Mouse (Mus musculus) intestine, postnatal 0 days (tissue): ENCODE measurements around the gene Ptprb. TPM values are rescaled to one million over a fixed set of nuclear protein-coding genes. Genes with fewer than 3 reads are reported as not detected.

Experiments
- ATAC-seq: fragments of 200-750 bp; cut with Nextera tagmentation; 2 replicates; pipeline ENCODE4 v1.8.0; 2017; ENCODE audit warnings: mild to moderate bottlenecking, moderate TSS enrichment, moderate library complexity
- H3K27ac ChIP-seq: fragments of 300-500 bp; sonication (generic); 2 replicates; pipeline ENCODE4 v1.5.1; 2014; ENCODE audit warnings: mild to moderate bottlenecking, low read depth, low read length, moderate library complexity
- H3K27me3 ChIP-seq: fragments of 300-500 bp; sonication (generic); replicated peaks from 2 replicates; pipeline ENCODE4 v1.6.1; 2014; ENCODE audit warnings: low read length, mixed read lengths; ENCODE audit not compliant: control insufficient read depth, insufficient read depth
- H3K36me3 ChIP-seq: fragments of 300-500 bp; sonication (generic); 2 replicates; pipeline ENCODE4 v1.6.1; 2014; ENCODE audit warnings: mild to moderate bottlenecking, moderate library complexity; ENCODE audit not compliant: control insufficient read depth, insufficient read depth
- H3K4me1 ChIP-seq: fragments of 300-500 bp; sonication (generic); replicated peaks from 2 replicates; pipeline ENCODE4 v1.6.1; 2014; ENCODE audit warnings: antibody characterized with exemption, low read length, mixed read lengths; ENCODE audit not compliant: control insufficient read depth, insufficient read depth
- H3K4me2 ChIP-seq: fragments of 300-500 bp; sonication (generic); replicated peaks from 2 replicates; pipeline ENCODE4 v1.6.1; 2014; ENCODE audit warnings: low read depth, mild to moderate bottlenecking, moderate library complexity
- H3K4me3 ChIP-seq: fragments of 300-500 bp; sonication (generic); 2 replicates; pipeline ENCODE4 v1.5.1; 2014; ENCODE audit warnings: low read depth, low read length
- H3K9ac ChIP-seq: fragments of 300-500 bp; sonication (generic); 2 replicates; pipeline ENCODE4 v1.6.1; 2014; ENCODE audit warnings: mild to moderate bottlenecking, low read depth, low read length
- H3K9me3 ChIP-seq: fragments of 300-500 bp; sonication (generic); 2 replicates; pipeline ENCODE4 v1.6.1; 2016; ENCODE audit warnings: mixed run types; ENCODE audit not compliant: control insufficient read depth
- CTCF ChIP-seq: sonication (generic); IDR thresholded peaks from 2 replicates; pipeline ENCODE4 v1.5.1; 2016; ENCODE audit warnings: low read depth, mild to moderate bottlenecking, control low read depth, antibody characterized with exemption, moderate library complexity
- WGBS: fragments of 180-500 bp; shearing (Covaris S2); extraction: QIAGEN DNeasy Blood & Tissue Kit; methylation state at CpG from one replicate; pipeline ENCODE4 v1.1.7; 2014; 5-methylcytosine and 5-hydroxymethylcytosine counted together
- polyA plus RNA-seq: library from polyadenylated mRNA; unstranded; fragments of >200 nt; fragmentation: Nextera tagmentation; extraction: Ambion mirVana; gene quantifications from 2 replicates; pipeline ENCODE4 v1.2.1, GENCODE M21; 2015

Gene Ptprb
- polyA plus RNA-seq, 1 experiment from 2014 or later = 3.2 TPM

GRCm38 (mm10) chr10:116416726-116417125 lies 141.4 kb downstream of the Ptprb start:
- no peak for TF ChIP-seq CTCF
- Histone ChIP-seq H3K4me1 (no peaks in the 10 kb centered on the region), H3K36me3 (no peaks in the 10 kb centered on the region), H3K27me3 (no peaks in the 10 kb centered on the region), H3K4me2 (no peak overlapping the region), H3K9ac (no peak overlapping the region), H3K27ac (no peak overlapping the region), H3K4me3 (no peak overlapping the region), H3K9me3 (no peaks in the 10 kb centered on the region)
- WGBS = 56% methylated on average over 5 of the region's 5 CpGs
- no peak for ATAC-seq

- H3K9me3 ChIP-seq = no peaks in the 10 kb centered on the region
- no peak overlapping the region for H3K27ac ChIP-seq
- H3K4me3 ChIP-seq = no peak overlapping the region
- WGBS = 70% methylated on average over 24 of the region's 24 CpGs
- TF ChIP-seq CTCF = 0 out of 2 replicates have a peak, but pooled peaks have one; percentile 7
- no peaks in the 10 kb centered on the region for H3K36me3 ChIP-seq
- no peak for ATAC-seq
- no peak overlapping the region for H3K9ac ChIP-seq
- no peak overlapping the region for H3K4me2 ChIP-seq
- no peaks in the 10 kb centered on the region for H3K27me3 ChIP-seq
- H3K4me1 ChIP-seq = no peaks in the 10 kb centered on the region
Measured at GRCm38 (mm10) chr10:116418121-116418726, 142.9 kb downstream of the Ptprb start.

- Histone ChIP-seq H3K36me3 (no peaks in the 10 kb centered on the region), H3K9me3 (no peaks in the 10 kb centered on the region), H3K9ac (no peak overlapping the region), H3K4me1 (no peaks in the 10 kb centered on the region), H3K4me2 (no peak overlapping the region), H3K27me3 (no peaks in the 10 kb centered on the region), H3K27ac (no peak overlapping the region), H3K4me3 (no peak overlapping the region)
- ATAC-seq = no peak
- no peak for TF ChIP-seq CTCF
- 88% methylated on average over 6 of the region's 6 CpGs for WGBS
Measured at GRCm38 (mm10) chr10:116420976-116421375, 145.7 kb downstream of the Ptprb start.

GRCm38 (mm10) chr10:116422551-116422950 lies 147.2 kb downstream of the Ptprb start:
- Histone ChIP-seq H3K4me3 (no peak overlapping the region), H3K36me3 (no peaks in the 10 kb centered on the region), H3K9me3 (no peaks in the 10 kb centered on the region), H3K27me3 (no peaks in the 10 kb centered on the region), H3K9ac (no peak overlapping the region), H3K4me2 (no peak overlapping the region), H3K27ac (no peak overlapping the region), H3K4me1 (no peaks in the 10 kb centered on the region)
- WGBS = 75% methylated on average over 2 of the region's 2 CpGs
- TF ChIP-seq CTCF = no peak
- ATAC-seq = no peak

GRCm38 (mm10) chr10:116424921-116425320 lies 149.6 kb downstream of the Ptprb start:
- Histone ChIP-seq H3K9ac (no peak overlapping the region), H3K4me1 (no peaks in the 10 kb centered on the region), H3K27ac (no peak overlapping the region), H3K36me3 (no peaks in the 10 kb centered on the region), H3K4me3 (no peak overlapping the region), H3K4me2 (no peak overlapping the region), H3K27me3 (no peaks in the 10 kb centered on the region), H3K9me3 (no peaks in the 10 kb centered on the region)
- TF ChIP-seq CTCF = no peak
- WGBS = 84% methylated on average over 6 of the region's 6 CpGs
- no peak for ATAC-seq

GRCm38 (mm10) chr10:116426176-116426575 lies 150.9 kb downstream of the Ptprb start:
- no peak for TF ChIP-seq CTCF
- Histone ChIP-seq H3K9ac (no peak overlapping the region), H3K9me3 (no peaks in the 10 kb centered on the region), H3K4me2 (no peak overlapping the region), H3K4me3 (no peak overlapping the region), H3K27me3 (no peaks in the 10 kb centered on the region), H3K4me1 (no peaks in the 10 kb centered on the region), H3K27ac (no peak overlapping the region), H3K36me3 (no peaks in the 10 kb centered on the region)
- ATAC-seq = no peak
- 86% methylated on average over 7 of the region's 7 CpGs for WGBS
